Mouse (Mus musculus) colon, adult 2 months (tissue): ENCODE results near the gene Gm49630. TPM values are rescaled to one million over a fixed set of nuclear protein-coding genes. Genes with fewer than 3 reads are reported as not detected.

ENCODE experiments used
- polyA plus RNA-seq: library from polyadenylated mRNA; depleted of rRNA; stranded (reverse); fragments of >200 nt; gene quantifications from 2 replicates; pipeline ENCODE4 v1.2.3, GENCODE M21; 2012; rRNA removed

Gm49630 gene
- not detected in 2 replicates for polyA plus RNA-seq

DNA sequence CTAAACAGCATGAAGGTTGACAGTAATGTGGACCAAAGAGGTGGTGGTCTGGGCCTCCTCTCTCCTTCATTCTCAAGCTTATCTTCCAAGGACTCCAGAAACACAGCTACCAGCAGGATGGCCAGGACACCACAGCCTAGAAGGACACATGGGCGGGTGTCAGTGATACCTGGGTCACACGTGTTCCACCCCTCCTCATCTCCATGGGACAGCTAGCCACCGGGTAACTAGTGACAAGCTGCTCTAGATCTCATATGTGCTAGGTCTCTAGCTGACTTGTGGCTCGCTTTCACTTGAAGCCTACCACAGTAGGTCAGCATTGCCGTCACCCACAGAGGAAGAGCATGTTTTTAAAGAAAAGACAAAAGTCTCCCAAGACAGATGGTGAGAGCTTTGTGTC is at the start of gene Gm49630:
Gene Gm49630 (minus strand): TSS at position 101 of the 400 bp plus-strand sequence.

DNA sequence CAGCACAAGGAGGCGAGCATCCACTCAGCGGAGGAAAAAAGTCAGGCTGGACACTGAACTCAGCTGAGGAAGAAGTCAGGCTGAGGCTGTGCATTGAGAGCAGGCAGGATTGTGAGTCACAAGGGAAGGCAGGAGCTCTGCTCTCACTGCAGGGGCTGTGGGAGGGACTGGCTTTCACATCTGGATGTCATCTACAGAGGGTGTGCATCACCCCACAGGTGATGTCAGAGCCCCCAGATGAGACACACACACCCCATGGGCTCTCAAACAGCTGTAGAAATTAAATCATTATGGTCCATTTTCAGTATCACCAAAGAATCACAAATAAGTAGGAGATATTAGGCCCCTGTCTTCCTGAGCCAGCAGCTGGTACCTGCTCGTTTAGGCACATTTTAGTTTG is 13.6 kb upstream of the Gm49630 start, which contains the start of gene Unc93a2:
Gene Unc93a2 (minus strand): TSS at position 101 of the 400 bp plus-strand sequence.

DNA sequence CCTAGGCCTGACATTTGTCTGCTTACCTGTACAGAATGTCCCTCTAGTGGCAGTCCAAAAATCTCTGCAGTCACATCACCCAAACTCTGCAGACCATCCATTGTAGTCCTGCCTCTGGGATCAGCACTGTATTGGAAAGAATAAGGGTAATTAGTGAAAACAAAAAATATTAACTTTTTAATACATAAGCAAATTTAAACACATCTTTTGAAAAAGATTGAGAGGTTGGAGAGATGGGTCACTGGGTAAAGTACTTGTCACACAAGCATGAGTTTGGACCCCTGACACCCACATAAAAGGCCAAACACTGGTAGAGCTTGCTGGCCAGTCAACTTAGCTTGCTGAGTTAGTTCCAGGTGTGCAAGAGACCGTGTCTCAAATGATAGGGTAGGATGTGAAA is 19.2 kb downstream of the Gm49630 start, which contains the start of gene Ttll2:
Gene Ttll2 (minus strand): TSS at position 101 of the 400 bp plus-strand sequence.

GRCm38 (mm10) chr17:7324346-7324745 is 47.4 kb downstream of the Gm49630 start, which contains the start of gene Tcp10a:
Gene Tcp10a (plus strand): TSS chr17:7324646.

Other genes starting within 250 kb of the Gm49630 start
- 3.6 and 3.9 TPM in 2 replicates for gene Rps6ka2, start 201.9 kb downstream of the Gm49630 start, polyA plus RNA-seq
- gene Tcp10a, start 47.3 kb downstream of the Gm49630 start, polyA plus RNA-seq, result not detected in 2 replicates
- not detected in 2 replicates for gene Ttll2, start 19.3 kb downstream of the Gm49630 start, polyA plus RNA-seq
- gene Unc93a2, start 13.5 kb upstream of the Gm49630 start, polyA plus RNA-seq, result 0.08 and 0.24 TPM in 2 replicates